Mouse (Mus musculus): ENCODE results near the gene Dnajb8. TPM values are rescaled to one million over a fixed set of nuclear protein-coding genes. Genes with fewer than 3 reads are reported as not detected.

The Dnajb8 gene
- polyA plus RNA-seq (2012; rRNA removed) = not detected in 2 replicates

GRCm38 (mm10) chr6:88221968-88222367 lies at the start of gene Dnajb8:
TSS of gene Dnajb8 (plus strand) at chr6:88222268.

GRCm38 (mm10) chr6:88193433-88194052 lies 28.5 kb upstream of the Dnajb8 start, which contains the start of gene Gata2:
TSS of gene Gata2 (plus strand) at chr6:88193891.

Other genes starting within 250 kb of the Dnajb8 start
- gene H1fx, start 240.6 kb upstream of the Dnajb8 start, polyA plus RNA-seq (2012; rRNA removed) = 137 and 152 TPM in 2 replicates
- 263 and 280 TPM in 2 replicates for gene Rab7, start 177.0 kb upstream of the Dnajb8 start, polyA plus RNA-seq (2012; rRNA removed)
- 200 and 223 TPM in 2 replicates for gene Rpn1, start 137.8 kb upstream of the Dnajb8 start, polyA plus RNA-seq (2012; rRNA removed)
- gene Gata2, start 28.4 kb upstream of the Dnajb8 start, polyA plus RNA-seq (2012; rRNA removed) = 9.9 and 19.5 TPM in 2 replicates
- 19.2 and 19.6 TPM in 2 replicates for gene Eefsec, start 224.3 kb downstream of the Dnajb8 start, polyA plus RNA-seq (2012; rRNA removed)
- gene Ruvbl1, start 243.1 kb downstream of the Dnajb8 start, polyA plus RNA-seq (2012; rRNA removed) = 75.5 and 80.5 TPM in 2 replicates

Measured in central nervous system, embryonic 14 days (tissue).